Mouse (Mus musculus): ENCODE results near the gene Sapcd1.
A peak's percentile ranks its signal among the peaks of the same experiment; 100 is the strongest.
"Not testable (repeated sequence)": the region's sequence is repeated elsewhere in the genome, so short reads cannot be mapped to it uniquely, and the experiment has no call there.

Gene Sapcd1

DNA sequence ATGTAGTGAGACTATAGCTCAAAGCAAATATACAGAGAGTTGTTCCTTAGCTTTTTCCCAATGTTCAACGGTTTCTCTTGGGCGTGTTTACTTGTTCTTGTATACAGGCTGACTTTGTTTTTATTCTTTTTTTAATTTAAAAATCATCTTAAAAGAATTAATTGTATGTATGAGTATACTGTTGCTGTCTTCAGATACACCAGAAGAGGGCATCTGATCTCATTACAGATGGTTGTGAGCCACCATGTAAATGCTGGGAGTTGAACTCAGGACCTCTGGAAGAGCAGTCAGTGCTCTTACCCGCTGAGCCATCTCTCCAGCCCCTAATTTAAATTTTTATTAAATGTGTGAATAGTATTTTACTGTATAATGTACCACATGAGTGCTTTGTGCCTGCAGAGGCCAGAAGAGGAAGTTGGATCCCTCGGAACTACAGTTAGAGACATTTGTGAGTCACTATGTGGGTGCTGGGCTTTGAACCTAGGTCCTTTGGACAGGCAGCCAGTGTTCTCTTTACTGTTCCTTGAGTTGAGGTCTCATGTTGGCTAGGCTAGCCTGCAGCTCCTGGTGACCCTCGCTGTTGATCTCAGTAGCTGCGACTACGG, 20.3 kb downstream of the Sapcd1 start:
- DNase-seq (ENCODE audit: low spot score) = no peak

GRCm38 (mm10) chr17:35005902-35006301, 21.9 kb downstream of the Sapcd1 start:
- DNase-seq (ENCODE audit: low spot score) = not testable (repeated sequence)

- DNase-seq (ENCODE audit: low spot score) = no peak
These were observed 22.7 kb downstream of the Sapcd1 start for GRCm38 (mm10) chr17:35005158-35005557.

GRCm38 (mm10) chr17:35004075-35004717, 23.6 kb downstream of the Sapcd1 start:
- no peak for DNase-seq (ENCODE audit: low spot score)

DNA sequence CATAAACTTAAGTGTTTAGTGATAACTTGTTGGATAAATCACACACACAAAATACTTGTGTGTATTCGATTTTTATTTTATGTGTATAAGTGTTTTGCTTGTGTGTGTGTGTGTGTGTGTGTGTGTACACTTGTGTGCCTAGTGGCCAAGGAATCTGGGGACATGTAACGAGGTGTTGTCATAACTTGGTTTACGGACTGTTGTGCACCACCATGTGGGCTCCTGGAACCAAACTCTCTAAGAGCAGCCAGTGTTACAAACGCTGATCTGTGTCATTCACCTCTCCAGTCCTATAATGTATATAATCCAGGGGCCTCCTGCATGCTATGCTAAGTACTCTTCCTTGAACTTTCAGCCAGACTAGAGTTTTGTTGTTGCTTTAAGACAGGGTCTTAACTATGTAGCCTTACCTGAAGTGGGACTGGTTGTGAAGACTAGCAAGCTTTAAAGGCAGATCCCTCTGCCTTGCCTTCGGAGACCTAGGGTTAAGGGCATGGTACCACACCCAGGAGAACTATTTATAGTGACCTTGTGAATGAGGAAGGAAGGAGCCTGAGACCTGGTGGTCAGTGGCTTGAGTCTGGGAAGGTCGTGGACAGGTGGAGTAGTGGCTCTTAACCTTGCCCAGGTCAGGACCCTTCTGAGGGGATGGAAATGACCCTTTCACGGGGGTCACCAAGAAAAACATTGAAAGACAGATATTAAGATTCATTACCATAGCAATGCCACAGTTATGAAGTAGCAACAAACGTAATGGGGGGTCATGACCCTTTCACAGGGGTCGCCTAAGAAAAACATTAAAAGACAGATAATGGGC, 24.6 kb downstream of the Sapcd1 start:
- no peak for DNase-seq (ENCODE audit: low spot score)

DNA sequence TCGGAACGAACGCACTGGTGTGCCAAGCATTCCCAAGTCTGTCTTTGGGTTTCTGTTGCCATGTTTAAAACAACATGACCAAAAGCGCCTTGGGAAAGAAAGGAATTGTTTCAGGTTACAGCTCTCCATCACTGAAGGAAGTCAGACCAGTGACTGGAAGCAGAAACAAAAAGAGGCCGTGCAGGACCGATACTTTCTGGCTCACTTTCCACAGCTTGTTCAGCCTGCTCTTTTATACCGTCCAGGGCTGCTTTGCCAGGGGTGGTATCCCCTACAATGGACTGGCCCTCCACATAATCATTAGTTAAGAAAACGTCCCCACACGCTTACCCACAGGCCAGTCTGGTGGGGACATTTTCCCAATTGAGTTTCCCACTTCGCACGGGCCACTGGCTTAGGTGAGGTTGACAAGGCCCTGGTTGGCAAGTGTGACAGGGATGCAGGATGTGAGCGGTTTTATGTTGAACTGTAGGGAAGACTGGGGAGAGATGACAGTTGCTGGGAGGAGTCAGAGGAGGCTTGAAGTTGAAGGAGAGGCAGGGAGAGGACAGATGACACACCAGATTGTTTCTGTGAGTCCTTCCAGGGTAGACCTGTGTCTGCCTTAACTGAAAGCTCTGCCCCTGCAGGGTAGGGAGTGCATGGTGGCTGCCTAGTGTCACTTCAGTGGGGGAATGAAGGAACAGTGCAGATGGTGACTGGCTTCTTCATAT, 25.5 kb downstream of the Sapcd1 start:
- no peak for DNase-seq (ENCODE audit: low spot score)

- DNase-seq (ENCODE audit: low spot score) = no peak
These were observed 26.2 kb downstream of the Sapcd1 start for GRCm38 (mm10) chr17:35001452-35002152.

DNA sequence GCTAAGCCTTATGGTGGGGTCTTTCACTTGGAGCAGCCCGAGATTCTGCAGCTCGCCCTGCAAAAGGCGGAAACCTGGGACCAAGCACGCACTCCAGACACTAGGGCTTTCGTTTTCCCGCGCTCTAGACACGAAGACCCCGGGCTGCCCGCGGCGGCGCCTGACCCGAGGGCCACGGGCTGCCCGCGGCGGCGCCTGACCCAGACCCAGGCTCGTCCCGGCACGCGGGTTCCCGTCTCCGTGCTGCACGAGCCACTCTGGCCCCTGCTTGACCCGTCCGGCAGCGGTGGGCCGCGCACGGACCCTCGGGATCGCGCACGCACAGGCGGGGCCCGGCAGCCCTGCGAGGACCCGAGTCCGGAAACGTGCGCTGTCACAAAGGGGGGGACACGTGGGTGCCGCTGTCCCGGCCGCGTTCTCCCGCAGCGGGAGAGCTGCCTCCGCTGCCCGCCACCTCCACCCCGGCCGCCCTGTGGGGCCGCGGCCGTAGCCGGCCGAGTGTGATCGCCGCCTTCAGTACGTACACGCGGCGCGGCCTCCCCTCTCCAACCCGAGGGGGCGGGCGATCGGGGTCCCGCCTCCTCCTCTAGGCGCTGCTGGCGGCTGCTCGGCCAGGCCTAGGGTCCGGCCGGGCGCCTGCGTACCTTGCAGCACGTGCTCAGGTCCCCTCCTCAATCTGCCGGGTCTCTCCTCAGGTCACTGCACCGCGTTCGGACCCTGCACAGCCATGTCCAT, 26.9 kb downstream of the Sapcd1 start, which contains the start of gene Vars:
Vars (plus strand) TSS at position 271 of the 735 bp plus-strand sequence.
- peak; percentile 77 for DNase-seq (ENCODE audit: low spot score)

- not testable (repeated sequence) for DNase-seq (ENCODE audit: low spot score)
These were observed 27.7 kb downstream of the Sapcd1 start for GRCm38 (mm10) chr17:34999871-35000716.

DNA sequence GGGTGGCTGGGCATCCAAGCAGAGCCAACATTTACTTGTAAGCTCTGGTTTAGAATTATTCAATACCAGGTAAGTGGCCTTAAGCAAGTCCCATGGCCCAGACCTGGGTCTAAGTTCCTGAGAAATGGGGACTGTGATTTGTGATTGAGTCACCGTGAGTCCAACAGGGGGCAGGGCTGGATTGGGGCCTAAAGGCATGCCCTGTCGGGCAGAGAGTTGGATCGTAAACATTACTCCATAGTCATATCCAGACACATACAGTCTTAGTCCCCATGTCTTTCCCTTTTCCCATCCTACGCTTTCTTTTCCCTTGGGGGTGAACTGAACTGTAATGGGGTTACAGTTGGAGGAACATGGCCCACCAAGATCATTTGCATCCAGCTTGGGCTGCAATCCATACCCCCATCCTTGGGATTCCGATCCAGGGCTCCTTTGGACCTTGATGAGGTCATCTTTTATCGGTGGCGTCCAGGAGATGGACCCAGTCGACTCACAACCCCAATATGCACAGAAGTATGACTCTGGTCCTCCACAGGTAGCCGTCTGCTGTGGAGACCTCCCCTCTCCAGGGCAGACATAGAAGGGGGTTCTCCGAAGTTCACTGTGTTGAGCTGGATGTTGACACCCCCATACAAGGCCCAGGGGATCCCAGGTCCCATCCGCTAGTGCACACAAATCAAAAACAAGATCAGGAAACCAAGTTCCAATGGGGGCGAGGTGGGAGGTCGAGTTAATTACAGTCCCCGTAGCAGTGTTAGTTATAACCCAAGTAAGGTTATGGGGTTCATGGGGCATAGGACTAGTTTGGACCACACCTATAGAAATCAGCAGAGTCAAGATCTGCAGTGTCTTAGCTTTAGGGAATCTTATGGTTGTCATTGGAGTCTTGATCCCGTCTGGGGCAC, 29.0 kb downstream of the Sapcd1 start:
- no peak for DNase-seq (ENCODE audit: low spot score)

GRCm38 (mm10) chr17:34997142-34997483, 30.7 kb downstream of the Sapcd1 start:
- no peak for DNase-seq (ENCODE audit: low spot score)

GRCm38 (mm10) chr17:34996411-34997141, 31.2 kb downstream of the Sapcd1 start:
- no peak for DNase-seq (ENCODE audit: low spot score)

- not testable (repeated sequence) for DNase-seq (ENCODE audit: low spot score)
These were observed 31.9 kb downstream of the Sapcd1 start for GRCm38 (mm10) chr17:34995927-34996326.

DNA sequence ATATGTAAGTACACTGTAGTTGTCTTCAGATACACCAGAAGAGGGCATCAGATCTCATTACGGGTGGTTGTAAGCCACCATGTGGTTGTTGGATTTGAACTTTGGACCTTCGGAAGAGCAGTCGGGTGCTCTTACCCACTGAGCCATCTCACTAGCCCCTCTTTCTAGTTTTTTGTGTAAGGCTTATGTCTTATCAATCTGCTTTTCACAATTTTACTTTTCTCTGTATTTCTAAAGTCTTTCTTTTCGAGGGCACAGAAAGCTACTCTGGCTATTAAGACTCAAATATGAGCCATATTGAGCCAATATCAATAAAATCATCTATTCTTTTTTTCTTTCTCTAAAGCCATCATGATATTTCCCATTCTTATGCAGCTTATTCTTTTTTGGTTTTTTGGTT, 32.6 kb downstream of the Sapcd1 start:
- not testable (repeated sequence) for DNase-seq (ENCODE audit: low spot score)

DNA sequence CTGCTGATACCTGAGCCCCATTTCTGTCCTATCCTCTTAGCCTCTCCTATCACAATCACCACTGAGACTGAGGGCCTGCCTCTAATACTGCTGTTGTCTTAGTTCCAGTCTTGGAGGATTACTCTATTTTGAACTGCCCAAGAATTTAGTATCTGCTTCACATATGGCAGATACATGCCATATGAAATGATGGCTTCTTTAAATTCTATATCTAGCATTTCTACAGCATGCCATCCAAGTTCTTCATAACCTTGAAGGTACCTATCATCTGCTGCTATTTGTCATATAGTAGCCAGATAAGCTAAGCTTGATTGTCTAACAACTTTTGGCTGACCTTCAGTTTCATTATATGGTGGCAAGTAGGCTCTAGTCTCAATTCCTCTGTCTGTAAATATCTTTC, 33.1 kb downstream of the Sapcd1 start:
- DNase-seq (ENCODE audit: low spot score) = no peak

- DNase-seq (ENCODE audit: low spot score) = no peak
These were observed 43.6 kb downstream of the Sapcd1 start for GRCm38 (mm10) chr17:34984218-34984617.

DNA sequence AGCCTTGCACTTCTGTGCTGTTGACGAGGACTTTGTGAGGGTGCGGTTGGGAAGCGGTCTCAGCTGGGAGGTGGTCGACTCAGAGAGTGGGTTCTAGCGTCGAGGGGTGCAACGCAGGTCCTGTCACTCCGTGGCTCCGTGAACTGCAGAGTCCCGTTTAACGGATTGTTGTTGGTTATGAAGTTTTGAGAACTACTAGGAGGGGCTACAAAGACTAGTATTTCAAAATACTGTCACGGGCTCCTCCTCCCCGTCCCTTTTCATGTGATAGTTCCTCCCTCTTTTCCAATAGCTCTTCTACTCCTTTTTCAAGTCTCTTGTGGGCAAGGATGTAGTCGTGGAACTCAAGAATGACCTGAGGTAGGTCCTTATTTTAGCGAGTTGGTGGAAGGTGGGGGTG, 45.5 kb downstream of the Sapcd1 start:
- DNase-seq (ENCODE audit: low spot score) = no peak

- peak; percentile 91 for DNase-seq (ENCODE audit: low spot score)
These were observed 46.1 kb downstream of the Sapcd1 start, which contains the start of gene Lsm2 for GRCm38 (mm10) chr17:34981690-34982180. Gene Lsm2 (plus strand): TSS chr17:34981862.

Measured in layer of hippocampus, adult 11-12 months (tissue).